Mouse (Mus musculus) MEL (cell line): Measurements from ENCODE around the gene Ppm1e. TPM values are rescaled to one million over a fixed set of nuclear protein-coding genes. Genes with fewer than 3 reads are reported as not detected.

Experiments
- DNase-seq: peaks from one replicate; pipeline ENCODE4 v3.0.0; 2011; ENCODE audit warnings: low read depth, low spot score
- H3K27ac ChIP-seq: 2 replicates; pipeline ENCODE4 v1.5.1; 2012; ENCODE audit warnings: low read depth, mild to moderate bottlenecking, control low read depth, low read length, moderate library complexity; ENCODE audit not compliant: control insufficient read depth
- H3K27me3 ChIP-seq, 2 experiments: fragments of 150-350 bp in 1 of 2; sonication (generic) in 1 of 2; 2 replicates each; pipeline ENCODE4 v1.6.1; 2012; ENCODE audit warnings: low read length in 2 of 2, mild to moderate bottlenecking in 2 of 2, improper control_type of control experiment in 1 of 2, moderate library complexity in 1 of 2; ENCODE audit not compliant: insufficient read depth in 2 of 2, control insufficient read depth in 1 of 2
- H3K36me3 ChIP-seq, 2 experiments: 2 replicates each; pipeline ENCODE4 v1.6.1; 2012 to 2014; ENCODE audit warnings: low read length in 2 of 2, improper control_type of control experiment in 1 of 2, inconsistent platforms in 1 of 2, mild to moderate bottlenecking in 1 of 2; ENCODE audit not compliant: insufficient read depth in 2 of 2, control insufficient read depth in 1 of 2
- H3K4me1 ChIP-seq, 2 experiments: fragments of 150-350 bp in 1 of 2; sonication (generic) in 1 of 2; 2 replicates each; pipeline ENCODE4 v1.6.1; 2012; ENCODE audit warnings: low read length in 2 of 2, improper control_type of control experiment in 1 of 2, mild to moderate bottlenecking in 1 of 2; ENCODE audit not compliant: insufficient read depth in 2 of 2, control insufficient read depth in 1 of 2
- H3K4me3 ChIP-seq, 2 experiments: fragments of 150-350 bp in 1 of 2; sonication (generic) in 1 of 2; 2 replicates each; pipeline ENCODE4 v1.5.1; 2012; ENCODE audit warnings: low read depth in 2 of 2, low read length in 2 of 2, mild to moderate bottlenecking in 2 of 2, moderate library complexity in 2 of 2, control low read depth in 1 of 2, improper control_type of control experiment in 1 of 2; ENCODE audit not compliant: control insufficient read depth in 1 of 2, insufficient read depth in 1 of 2
- H3K79me2 ChIP-seq: 2 replicates; pipeline ENCODE4 v1.6.1; 2012; ENCODE audit warnings: mild to moderate bottlenecking, low read length, moderate library complexity; ENCODE audit not compliant: control insufficient read depth, poor library complexity, insufficient read depth
- H3K9ac ChIP-seq: 2 replicates; pipeline ENCODE4 v1.6.1; 2012; ENCODE audit warnings: low read depth, mild to moderate bottlenecking, control low read depth, low read length, moderate library complexity; ENCODE audit not compliant: control insufficient read depth, poor library complexity, severe bottlenecking
- H3K9me3 ChIP-seq: fragments of 150-350 bp; sonication (generic); replicated peaks from 2 replicates; pipeline ENCODE4 v1.6.1; 2012; ENCODE audit warnings: mild to moderate bottlenecking, low read length, improper control_type of control experiment, moderate library complexity; ENCODE audit not compliant: insufficient read depth
- BHLHE40 ChIP-seq: IDR thresholded peaks from 2 replicates; pipeline ENCODE4 v1.6.1; 2012; ENCODE audit warnings: low read depth, mild to moderate bottlenecking, inconsistent platforms, low read length, improper control_type of control experiment, borderline replicate concordance
- CHD2 ChIP-seq: IDR thresholded peaks from 2 replicates; pipeline ENCODE4 v1.6.1; 2011; ENCODE audit warnings: low read length, improper control_type of control experiment
- EP300 ChIP-seq, 2 experiments: IDR thresholded peaks; 2 replicates each; pipeline ENCODE4 v1.6.1; 2011; ENCODE audit warnings: improper control_type of control experiment in 2 of 2, low read length in 2 of 2, low read depth in 1 of 2, mild to moderate bottlenecking in 1 of 2
- ETS1 ChIP-seq: IDR thresholded peaks from 2 replicates; pipeline ENCODE4 v1.6.1; 2012; ENCODE audit warnings: low read depth, mild to moderate bottlenecking, inconsistent platforms, low read length, improper control_type of control experiment, moderate library complexity
- GATA1 ChIP-seq: IDR thresholded peaks from 2 replicates; pipeline ENCODE4 v1.6.1; 2011; ENCODE audit warnings: low read depth, low read length, improper control_type of control experiment
- JUND ChIP-seq: IDR thresholded peaks from 2 replicates; pipeline ENCODE4 v1.6.1; 2011; ENCODE audit warnings: low read depth, mild to moderate bottlenecking, improper control_type of control experiment, low read length
- MEF2A ChIP-seq: IDR thresholded peaks from 2 replicates; pipeline ENCODE4 v1.6.1; 2014; ENCODE audit warnings: low read depth, mild to moderate bottlenecking, inconsistent platforms, low read length, improper control_type of control experiment; ENCODE audit not compliant: poor library complexity, insufficient replicate concordance, severe bottlenecking; ENCODE audit errors: extremely low read depth
- MXI1 ChIP-seq: IDR thresholded peaks from 2 replicates; pipeline ENCODE4 v1.6.1; 2011; ENCODE audit warnings: mild to moderate bottlenecking, low read depth, low read length, improper control_type of control experiment
- NELFE ChIP-seq: IDR thresholded peaks from 2 replicates; pipeline ENCODE4 v1.6.1; 2011; ENCODE audit warnings: low read depth, low read length, improper control_type of control experiment
- NRF1 ChIP-seq: IDR thresholded peaks from 2 replicates; pipeline ENCODE4 v1.6.1; 2014; ENCODE audit warnings: low read depth, mild to moderate bottlenecking, inconsistent platforms, low read length, improper control_type of control experiment, moderate library complexity; ENCODE audit not compliant: poor library complexity, insufficient read depth, severe bottlenecking
- POLR2AphosphoS2 ChIP-seq: IDR thresholded peaks from 2 replicates; pipeline ENCODE4 v1.6.1; 2011; ENCODE audit warnings: low read length, improper control_type of control experiment
- RAD21 ChIP-seq: IDR thresholded peaks from 2 replicates; pipeline ENCODE4 v1.6.1; 2011; ENCODE audit warnings: mild to moderate bottlenecking, low read depth, low read length, improper control_type of control experiment
- RCOR1 ChIP-seq: IDR thresholded peaks from 2 replicates; pipeline ENCODE4 v1.6.1; 2012; ENCODE audit warnings: low read depth, mild to moderate bottlenecking, inconsistent platforms, low read length, improper control_type of control experiment
- SIN3A ChIP-seq: IDR thresholded peaks from 2 replicates; pipeline ENCODE4 v1.6.1; 2012; ENCODE audit warnings: low read length, improper control_type of control experiment, inconsistent platforms
- TAL1 ChIP-seq: IDR thresholded peaks from 2 replicates; pipeline ENCODE4 v1.6.1; 2012; ENCODE audit warnings: mild to moderate bottlenecking, inconsistent platforms, low read length, moderate library complexity, mixed read lengths
- TBP ChIP-seq: IDR thresholded peaks from 2 replicates; pipeline ENCODE4 v1.8.0; 2011; ENCODE audit warnings: low read depth, low read length, improper control_type of control experiment
- USF2 ChIP-seq, 2 experiments: IDR thresholded peaks; 2 replicates each; pipeline ENCODE4 v1.6.1; 2011 to 2012; ENCODE audit warnings: improper control_type of control experiment in 2 of 2, low read length in 2 of 2, borderline replicate concordance in 1 of 2, inconsistent platforms in 1 of 2, low read depth in 1 of 2, mild to moderate bottlenecking in 1 of 2; ENCODE audit not compliant: insufficient read depth in 1 of 2
- polyA plus RNA-seq, 2 experiments: library from polyadenylated mRNA; stranded (reverse) in 1 of 2; unstranded in 1 of 2; fragments of >175 nt in 1 of 2; fragments of >200 nt in 1 of 2; gene quantifications; 2 replicates each; pipeline versions ENCODE4 v1.2.1 to v1.2.4; 2012; ENCODE audit warnings: low replicate concordance in 2 of 2, low read depth in 1 of 2; ENCODE audit not compliant: insufficient read length in 2 of 2, insufficient read depth in 1 of 2, missing spikeins in 1 of 2
- total RNA-seq: library from RNA; depleted of rRNA; stranded (reverse); fragments of 300-350 nt; gene quantifications from 2 replicates; pipeline ENCODE4 v1.2.3, GENCODE M21; 2012

The Ppm1e gene
- total and polyA plus RNA-seq, 3 experiments, result 1.3 to 2.8 TPM; not detected in 1

- H3K9ac ChIP-seq, result no peak overlapping the region
- no peaks in the 10 kb centered on the region for H3K9me3 ChIP-seq
- no peaks in the 10 kb centered on the region for H3K27me3 ChIP-seq
- no peak overlapping the region for H3K27ac ChIP-seq
- DNase-seq, result no peak
- H3K79me2 ChIP-seq, result no peaks in the 10 kb centered on the region
- no peak for TF ChIP-seq ETS1
- TF ChIP-seq TBP, result no peak
- no peak for TF ChIP-seq MXI1
- TF ChIP-seq MEF2A, result no peak
- no peak for TF ChIP-seq BHLHE40
- TF ChIP-seq CHD2, result no peak
- TF ChIP-seq NELFE, result no peak
- TF ChIP-seq POLR2AphosphoS2, result no peak
- TF ChIP-seq GATA1, result no peak
- no peak for TF ChIP-seq USF2 (IDR thresholded peaks at IDR 0.05; ENCODE audit: borderline replicate concordance in 1 of 2, insufficient read depth in 1 of 2, low read depth in 1 of 2, low read length in 2 of 2)
- TF ChIP-seq, all 39 proteins: peak for 0
- peaks cover 4 to 20% of the 10 kb centered on the region in 2 experiments for H3K4me1 ChIP-seq
- no peak overlapping the region for H3K4me3 ChIP-seq
- peaks cover 0 to 22% of the 10 kb centered on the region in 2 experiments; a peak in 2 of 4 replicates for H3K36me3 ChIP-seq
Measured at GRCm38 (mm10) chr11:87286194-87286593, 72.6 kb downstream of the Ppm1e start.

GRCm38 (mm10) chr11:87281907-87282475 lies 76.8 kb downstream of the Ppm1e start:
- H3K4me1 ChIP-seq, result peaks cover 7 to 33% of the 10 kb centered on the region in 2 experiments

GRCm38 (mm10) chr11:87279461-87279860 lies 79.4 kb downstream of the Ppm1e start:
- Histone ChIP-seq H3K36me3 (peaks cover 0 to 48% of the 10 kb centered on the region in 2 experiments; a peak in 2 of 4 replicates), H3K4me1 (peaks cover 15 to 50% of the 10 kb centered on the region in 2 experiments), H3K27ac (no peak overlapping the region), H3K9ac (no peak overlapping the region), H3K4me3 (no peak overlapping the region), H3K9me3 (no peaks in the 10 kb centered on the region)
- DNase-seq, result peak; percentile 70
- peak; percentile 66 for TF ChIP-seq RCOR1
- TF ChIP-seq ETS1, result 0 out of 2 replicates have a peak, but pooled peaks have one; percentile 28
- TF ChIP-seq TBP, result peak; percentile 75
- no peak for TF ChIP-seq RAD21
- TF ChIP-seq SIN3A, result no peak
- TF ChIP-seq NRF1, result no peak
- TF ChIP-seq, all 39 proteins: peak for 3
- no peaks in the 10 kb centered on the region for H3K27me3 ChIP-seq
- H3K79me2 ChIP-seq, result no peaks in the 10 kb centered on the region

More at GRCm38 (mm10) chr11:87281907-87282475, 76.8 kb downstream of the Ppm1e start:
- Histone ChIP-seq H3K27ac (no peak overlapping the region), H3K9ac (no peak overlapping the region), H3K79me2 (no peaks in the 10 kb centered on the region), H3K9me3 (no peaks in the 10 kb centered on the region), H3K27me3 (no peaks in the 10 kb centered on the region), H3K4me3 (no peak overlapping the region), H3K36me3 (peaks cover 0 to 34% of the 10 kb centered on the region in 2 experiments; a peak in 2 of 4 replicates)
- peak; percentile 32; the same call in 1 of the 2 replicates for TF ChIP-seq GATA1
- peak; percentile 51; the same call in 1 of the 2 replicates for TF ChIP-seq TAL1
- TF ChIP-seq JUND, result no peak
- TF ChIP-seq EP300 (IDR thresholded peaks at IDR 0.05; ENCODE audit: low read depth in 1 of 2, low read length in 2 of 2), result 0 out of 4 replicates have a peak, but pooled peaks of 1 of the 2 experiments have one; percentile 22
- TF ChIP-seq ETS1, result peak; percentile 24; the same call in 1 of the 2 replicates
- peak; percentile 50 for DNase-seq
